Mouse (Mus musculus): Measurements from ENCODE around the gene Egln1. TPM values are rescaled to one million over a fixed set of nuclear protein-coding genes. Genes with fewer than 3 reads are reported as not detected.
A peak's percentile ranks its signal among the peaks of the same experiment; 100 is the strongest.

Egln1 gene
- polyA plus RNA-seq, 1 experiment from 2014 or later = 17.8 TPM

DNA sequence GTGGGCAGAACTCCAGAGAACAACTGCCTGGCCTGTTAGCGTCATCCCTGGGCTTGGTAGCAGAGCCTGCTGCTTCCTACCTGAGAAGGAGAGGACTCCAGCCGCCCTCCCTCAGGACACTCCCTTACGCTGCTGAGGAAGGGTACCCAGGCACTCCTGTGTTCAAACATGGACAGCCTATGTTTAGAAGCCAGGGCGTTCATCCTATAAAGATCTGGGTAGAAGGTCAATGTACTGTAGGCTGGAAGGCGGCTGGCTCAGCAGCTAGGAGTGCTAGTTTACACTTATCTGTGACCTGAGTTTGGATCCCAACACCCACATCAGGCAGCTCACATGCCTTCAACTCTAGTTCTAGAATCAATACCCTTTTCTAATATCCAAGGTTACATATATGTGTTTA is 14.1 kb upstream of the Egln1 start:
- no peak overlapping the region for H3K4me3 ChIP-seq
- no peak overlapping the region for H3K9ac ChIP-seq (replicated peaks)
- 89% methylated on average over 5 of the region's 5 CpGs for WGBS
- no peaks in the 10 kb centered on the region for H3K27me3 ChIP-seq
- no peaks in the 10 kb centered on the region for H3K9me3 ChIP-seq
- no peak overlapping the region for H3K27ac ChIP-seq (replicated peaks)
- peaks cover 13% of the 10 kb centered on the region for H3K4me1 ChIP-seq
- H3K36me3 ChIP-seq = no peaks in the 10 kb centered on the region
- no peak for ATAC-seq (ENCODE audit: low FRiP score, low read depth)
- no peak overlapping the region for H3K4me2 ChIP-seq (replicated peaks)

DNA sequence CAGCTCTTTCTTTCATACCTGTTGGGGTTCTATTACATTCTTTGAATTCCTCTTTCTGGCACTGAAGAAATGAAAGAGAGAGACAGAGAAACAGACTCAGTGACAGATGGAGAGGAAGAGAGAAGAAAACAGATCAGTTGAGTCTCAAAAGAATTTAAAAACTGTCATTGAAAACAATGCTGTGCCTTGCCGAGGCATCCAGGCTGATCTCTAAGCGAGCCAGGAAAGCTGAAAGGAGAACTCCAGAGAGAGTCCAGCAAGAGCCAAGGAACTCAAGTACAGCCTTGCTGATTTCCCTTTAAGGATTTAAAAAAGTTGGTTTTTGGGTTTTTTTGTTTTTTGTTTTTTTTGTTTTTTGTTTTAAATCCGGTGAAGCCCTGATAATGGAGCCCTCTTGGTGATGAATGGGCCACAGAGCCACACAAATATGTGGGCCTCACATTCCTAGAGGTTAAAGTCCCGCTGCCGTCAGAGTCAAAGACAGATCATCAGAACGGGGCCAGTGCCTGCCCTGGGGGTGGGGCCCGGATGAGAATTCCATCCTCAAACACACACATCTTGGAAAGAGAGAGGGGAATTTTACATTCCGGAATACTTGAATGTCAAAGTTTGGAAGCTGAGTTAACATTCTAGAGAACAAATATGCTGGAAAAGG is 11.2 kb upstream of the Egln1 start:
- H3K27me3 ChIP-seq = no peaks in the 10 kb centered on the region
- no peak overlapping the region for H3K4me2 ChIP-seq (replicated peaks)
- H3K9me3 ChIP-seq = no peaks in the 10 kb centered on the region
- H3K27ac ChIP-seq (replicated peaks) = no peak overlapping the region
- peaks cover 13% of the 10 kb centered on the region for H3K4me1 ChIP-seq
- 25% methylated on average over 8 of the region's 8 CpGs for WGBS
- H3K36me3 ChIP-seq = no peaks in the 10 kb centered on the region
- no peak overlapping the region for H3K4me3 ChIP-seq
- H3K9ac ChIP-seq (replicated peaks) = no peak overlapping the region
- no peak for ATAC-seq (ENCODE audit: low FRiP score, low read depth)

- 70% methylated on average over 8 of the region's 8 CpGs for WGBS
- Histone ChIP-seq H3K4me3 (no peak overlapping the region), H3K9ac (replicated peaks) (0 out of 2 replicates have a peak overlapping the region, but pooled peaks have one; percentile 4), H3K36me3 (no peaks in the 10 kb centered on the region), H3K27me3 (no peaks in the 10 kb centered on the region), H3K4me1 (peaks cover 13% of the 10 kb centered on the region), H3K27ac (replicated peaks) (no peak overlapping the region), H3K9me3 (no peaks in the 10 kb centered on the region), H3K4me2 (replicated peaks) (no peak overlapping the region)
- no peak for ATAC-seq (ENCODE audit: low FRiP score, low read depth)
These were observed 10.5 kb upstream of the Egln1 start for GRCm38 (mm10) chr8:124959462-124960225.

- Histone ChIP-seq H3K27ac (replicated peaks) (no peak overlapping the region), H3K4me3 (no peak overlapping the region), H3K9me3 (no peaks in the 10 kb centered on the region), H3K4me2 (replicated peaks) (no peak overlapping the region), H3K36me3 (no peaks in the 10 kb centered on the region), H3K4me1 (peaks cover 15% of the 10 kb centered on the region), H3K9ac (replicated peaks) (no peak overlapping the region), H3K27me3 (no peaks in the 10 kb centered on the region)
- WGBS = 79% methylated on average over 8 of the region's 8 CpGs
- ATAC-seq (ENCODE audit: low FRiP score, low read depth) = no peak
These were observed 5.5 kb upstream of the Egln1 start for GRCm38 (mm10) chr8:124954572-124955082.

GRCm38 (mm10) chr8:124953188-124953587 is 4.1 kb upstream of the Egln1 start:
- Histone ChIP-seq H3K27ac (replicated peaks) (no peak overlapping the region), H3K4me2 (replicated peaks) (no peak overlapping the region), H3K9ac (replicated peaks) (no peak overlapping the region), H3K4me3 (no peak overlapping the region), H3K9me3 (no peaks in the 10 kb centered on the region), H3K4me1 (peaks cover 12% of the 10 kb centered on the region), H3K36me3 (no peaks in the 10 kb centered on the region), H3K27me3 (no peaks in the 10 kb centered on the region)
- ATAC-seq (ENCODE audit: low FRiP score, low read depth) = no peak
- WGBS = 92% methylated on average over 7 of the region's 7 CpGs

GRCm38 (mm10) chr8:124950865-124951264 is 1.7 kb upstream of the Egln1 start:
- 80% methylated on average over 2 of the region's 2 CpGs for WGBS
- Histone ChIP-seq H3K4me2 (replicated peaks) (peak overlapping the region; percentile 84), H3K27me3 (no peaks in the 10 kb centered on the region), H3K9me3 (no peaks in the 10 kb centered on the region), H3K4me1 (peaks cover 26% of the 10 kb centered on the region), H3K27ac (replicated peaks) (no peak overlapping the region), H3K9ac (replicated peaks) (peak overlapping the region; percentile 79; the same call in 1 of the 2 replicates), H3K4me3 (peak overlapping the region; percentile 78), H3K36me3 (no peaks in the 10 kb centered on the region)
- ATAC-seq (ENCODE audit: low FRiP score, low read depth) = no peak

- Histone ChIP-seq H3K9ac (replicated peaks) (peak overlapping the region; percentile 79), H3K4me2 (replicated peaks) (peak overlapping the region; percentile 84), H3K27me3 (no peaks in the 10 kb centered on the region), H3K27ac (replicated peaks) (peak overlapping the region; percentile 98), H3K36me3 (no peaks in the 10 kb centered on the region; the same call in 1 of the 2 replicates), H3K4me3 (peak overlapping the region; percentile 78), H3K9me3 (no peaks in the 10 kb centered on the region), H3K4me1 (peaks cover 34% of the 10 kb centered on the region)
- 39% methylated on average over 10 of the region's 10 CpGs for WGBS
- no peak for ATAC-seq (ENCODE audit: low FRiP score, low read depth)
These were observed 939 bp upstream of the Egln1 start for GRCm38 (mm10) chr8:124950069-124950456.

DNA sequence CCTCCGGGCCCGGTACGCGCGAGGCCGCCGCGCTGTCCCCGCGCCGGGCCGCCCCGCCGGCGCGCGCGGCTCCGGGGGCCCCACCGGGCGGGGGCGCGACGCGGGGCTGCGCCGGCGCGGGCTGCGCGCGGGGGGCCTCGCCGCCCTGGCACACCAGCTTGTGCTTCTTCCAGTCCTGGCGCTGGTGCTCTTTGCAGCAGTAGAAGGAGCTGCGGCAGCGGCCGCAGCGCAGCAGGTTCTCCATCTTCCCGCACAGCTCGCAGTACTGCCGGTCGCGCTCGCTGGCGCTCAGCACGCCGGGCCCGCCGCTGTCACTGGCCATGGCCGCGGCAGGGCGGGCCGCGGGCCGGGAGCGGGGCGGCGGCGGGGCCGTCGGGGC is 402 bp downstream of the Egln1 start:
- no peaks in the 10 kb centered on the region; the same call in 1 of the 2 replicates for H3K36me3 ChIP-seq
- peak overlapping the region; percentile 84 for H3K4me2 ChIP-seq (replicated peaks)
- peak; percentile 34 for ATAC-seq (ENCODE audit: low FRiP score, low read depth)
- H3K27ac ChIP-seq (replicated peaks) = peak overlapping the region; percentile 98
- no peaks in the 10 kb centered on the region for H3K9me3 ChIP-seq
- H3K4me1 ChIP-seq = peaks cover 42% of the 10 kb centered on the region
- WGBS = under 1% methylated on average over 59 of the region's 62 CpGs
- peak overlapping the region; percentile 78 for H3K4me3 ChIP-seq
- no peaks in the 10 kb centered on the region for H3K27me3 ChIP-seq
- H3K9ac ChIP-seq (replicated peaks) = peak overlapping the region; percentile 79

DNA sequence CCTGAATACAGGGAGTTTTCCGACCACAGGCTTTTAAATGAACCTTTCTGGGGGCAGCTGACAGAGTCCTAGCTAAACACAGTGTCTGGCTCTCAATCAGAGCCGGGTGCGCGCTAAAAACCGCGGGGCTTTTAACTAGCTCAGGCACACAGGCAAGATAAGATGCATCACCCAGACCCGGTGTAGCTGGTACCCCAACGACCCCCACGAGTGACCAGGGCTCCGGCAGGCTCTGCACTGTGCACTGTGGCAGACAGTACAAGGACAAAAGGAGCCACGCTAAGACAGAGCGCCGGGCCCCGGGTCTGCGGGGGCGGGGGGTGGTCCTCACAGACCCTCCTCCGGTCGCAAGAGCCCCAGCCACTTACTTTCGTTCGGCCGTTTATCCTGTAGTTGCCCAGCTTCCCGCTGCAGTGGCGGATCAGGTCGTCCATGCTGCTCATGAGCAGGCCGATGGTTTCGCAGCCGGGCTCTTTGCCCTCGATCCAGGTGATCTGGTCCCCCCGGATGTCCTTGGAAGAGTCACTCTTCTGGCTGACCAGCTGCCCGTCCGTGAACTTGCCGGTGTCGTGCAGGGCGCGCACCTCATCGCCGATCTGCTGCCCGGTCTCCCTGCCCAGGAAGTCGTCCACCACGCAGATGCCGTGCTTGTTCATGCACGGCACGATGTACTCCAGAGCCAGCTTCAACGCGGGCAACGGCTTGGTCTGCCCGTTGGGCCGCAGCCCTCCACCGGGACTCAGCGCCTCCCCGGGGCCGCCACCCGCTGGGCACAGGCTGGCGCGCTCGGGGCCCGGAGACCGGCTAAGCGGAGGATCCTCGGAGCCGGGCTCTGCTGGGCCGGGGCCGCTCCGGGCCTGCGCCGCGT is 1.0 kb downstream of the Egln1 start:
- peak overlapping the region; percentile 84 for H3K4me2 ChIP-seq (replicated peaks)
- H3K9ac ChIP-seq (replicated peaks) = peak overlapping the region; percentile 79
- under 1% methylated on average over 66 of the region's 67 CpGs for WGBS
- H3K27me3 ChIP-seq = no peaks in the 10 kb centered on the region
- peak; percentile 60 for ATAC-seq (ENCODE audit: low FRiP score, low read depth)
- peaks cover 48% of the 10 kb centered on the region for H3K4me1 ChIP-seq
- H3K36me3 ChIP-seq = no peaks in the 10 kb centered on the region; the same call in 1 of the 2 replicates
- peak overlapping the region; percentile 78 for H3K4me3 ChIP-seq
- H3K9me3 ChIP-seq = no peaks in the 10 kb centered on the region
- H3K27ac ChIP-seq (replicated peaks) = peak overlapping the region; percentile 98

- Histone ChIP-seq H3K9ac (replicated peaks) (no peak overlapping the region), H3K27me3 (no peaks in the 10 kb centered on the region), H3K4me1 (peaks cover 37% of the 10 kb centered on the region), H3K9me3 (no peaks in the 10 kb centered on the region), H3K36me3 (peaks cover 19% of the 10 kb centered on the region), H3K4me2 (replicated peaks) (no peak overlapping the region), H3K4me3 (no peak overlapping the region), H3K27ac (replicated peaks) (no peak overlapping the region)
- 62% methylated on average over 7 of the region's 7 CpGs for WGBS
- ATAC-seq (ENCODE audit: low FRiP score, low read depth) = no peak
These were observed 4.7 kb downstream of the Egln1 start for GRCm38 (mm10) chr8:124944406-124944805.

DNA sequence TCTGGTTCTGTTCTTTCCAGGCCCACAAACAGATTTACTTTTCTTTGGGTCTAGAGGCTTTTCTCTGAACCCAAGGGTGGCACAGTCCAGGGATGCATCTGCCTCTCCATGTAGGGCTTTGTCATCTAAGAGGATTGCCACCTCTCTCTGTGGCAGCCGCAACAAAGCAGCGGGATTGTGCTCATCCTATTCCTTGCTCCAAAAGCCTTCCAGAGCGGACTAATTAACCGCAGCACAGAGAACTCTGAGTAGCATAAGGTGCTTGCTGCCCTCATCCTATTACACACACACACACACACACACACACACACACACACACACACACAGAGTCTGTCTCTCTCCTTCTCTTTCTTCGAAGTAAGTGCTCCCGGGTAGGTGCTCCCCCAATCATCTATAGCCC is 5.3 kb downstream of the Egln1 start:
- no peak for ATAC-seq (ENCODE audit: low FRiP score, low read depth)
- no peak overlapping the region for H3K9ac ChIP-seq (replicated peaks)
- H3K27me3 ChIP-seq = no peaks in the 10 kb centered on the region
- H3K4me2 ChIP-seq (replicated peaks) = no peak overlapping the region
- H3K4me3 ChIP-seq = no peak overlapping the region
- H3K9me3 ChIP-seq = no peaks in the 10 kb centered on the region
- peaks cover 37% of the 10 kb centered on the region for H3K4me1 ChIP-seq
- no peak overlapping the region for H3K27ac ChIP-seq (replicated peaks)
- peaks cover 25% of the 10 kb centered on the region for H3K36me3 ChIP-seq
- 85% methylated on average over 6 of the region's 6 CpGs for WGBS
